Comparison of ENCODE assay signal across 19 mouse cellular contexts in the genomic region with DNA sequence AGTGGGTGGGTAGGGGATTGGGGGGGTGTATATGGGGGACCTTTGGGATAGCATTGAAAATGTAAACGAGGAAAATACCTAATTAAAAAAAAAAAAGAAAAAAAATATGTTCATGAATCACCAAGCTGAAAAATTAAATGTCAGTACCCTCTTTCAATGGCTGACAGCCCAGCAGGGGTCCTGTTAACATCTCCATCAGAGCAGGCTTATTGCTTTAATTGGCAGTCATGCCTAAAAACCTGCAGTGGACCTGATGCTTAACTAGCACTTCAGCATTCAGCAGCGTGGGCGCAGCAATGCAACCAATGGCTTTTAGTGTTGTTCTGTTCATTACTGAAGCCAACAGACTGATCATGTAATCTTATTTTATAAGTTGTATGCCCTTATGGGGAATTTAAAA.
A peak's percentile ranks its signal among the peaks of the same experiment; 100 is the strongest.
DNase-seq lines count a peak whose midpoint lies in the region; ATAC-seq and TF ChIP-seq lines count a peak whose summit lies in the region.
"Had no signal": no experiment of that assay in that cellular context is flagged by ENCODE, and none has a peak within 500 bp of the region (broad histone marks: within the 10 kb centered on the region; RNA-seq: fewer than 3 reads in every experiment).

No protein-coding gene starts in this region.

- no peak overlapping the region for H3K27ac ChIP-seq in forebrain, embryonic 11.5 days (ENCODE audit: low read depth, low read length)
- no peak overlapping the region for H3K27ac ChIP-seq in forebrain, postnatal 0 days (ENCODE audit: low read depth, low read length)
- no peak overlapping the region for H3K27ac ChIP-seq in embryonic facial prominence, embryonic 10.5 days (replicated peaks)
- H3K27ac ChIP-seq: embryonic facial prominence, embryonic 12.5 days; heart, embryonic 13.5 days; limb, embryonic 13.5 days; liver, embryonic 14.5 days; neural tube, embryonic 12.5 days had no signal

- no peak overlapping the region for H3K4me2 ChIP-seq in forebrain, embryonic 11.5 days (ENCODE audit: low read depth, low read length, severe bottlenecking)
- no peak overlapping the region for H3K4me2 ChIP-seq in forebrain, postnatal 0 days (ENCODE audit: low read depth)
- H3K4me2 ChIP-seq: embryonic facial prominence, embryonic 12.5 days; heart, embryonic 13.5 days; limb, embryonic 13.5 days; neural tube, embryonic 12.5 days had no signal

- H3K36me3 ChIP-seq in forebrain, embryonic 11.5 days (ENCODE audit: control insufficient read depth, insufficient read depth, low read length) = no peaks in the 10 kb centered on the region
- H3K36me3 ChIP-seq in forebrain, postnatal 0 days (ENCODE audit: insufficient read depth) = no peaks in the 10 kb centered on the region
- peaks cover 8% of the 10 kb centered on the region for H3K36me3 ChIP-seq in embryonic facial prominence, embryonic 10.5 days (replicated peaks)
- H3K36me3 ChIP-seq: neural tube, embryonic 12.5 days had no signal

- no peaks in the 10 kb centered on the region for H3K27me3 ChIP-seq in forebrain, embryonic 11.5 days (ENCODE audit: control insufficient read depth, insufficient read depth, low read length)
- no peaks in the 10 kb centered on the region for H3K27me3 ChIP-seq in forebrain, postnatal 0 days (ENCODE audit: insufficient read depth, low read length)
- H3K27me3 ChIP-seq in embryonic facial prominence, embryonic 10.5 days (replicated peaks; ENCODE audit: low read depth, poor library complexity, severe bottlenecking) = no peaks in the 10 kb centered on the region
- H3K27me3 ChIP-seq: embryonic facial prominence, embryonic 12.5 days; heart, embryonic 13.5 days; limb, embryonic 13.5 days; neural tube, embryonic 12.5 days had no signal

- no peaks in the 10 kb centered on the region for H3K9me3 ChIP-seq in forebrain, embryonic 11.5 days (ENCODE audit: control insufficient read depth, low read length)
- no peaks in the 10 kb centered on the region for H3K9me3 ChIP-seq in forebrain, postnatal 0 days (ENCODE audit: low read length)
- H3K9me3 ChIP-seq in embryonic facial prominence, embryonic 10.5 days = no peaks in the 10 kb centered on the region
- H3K9me3 ChIP-seq: embryonic facial prominence, embryonic 12.5 days; heart, embryonic 13.5 days; limb, embryonic 13.5 days; neural tube, embryonic 12.5 days had no signal

- WGBS in forebrain, embryonic 11.5 days = 27% methylated on average over 3 of the region's 3 CpGs
- WGBS in forebrain, postnatal 0 days = 23% methylated on average over 3 of the region's 3 CpGs
- 79% methylated on average over 3 of the region's 3 CpGs for WGBS in embryonic facial prominence, embryonic 10.5 days

- TF ChIP-seq CTCF in forebrain, postnatal 0 days (IDR thresholded peaks at IDR 0.05; ENCODE audit: low read depth) = no peak

- H3K9ac ChIP-seq in forebrain, embryonic 11.5 days (ENCODE audit: low read length) = no peak overlapping the region
- no peak overlapping the region for H3K9ac ChIP-seq in forebrain, postnatal 0 days
- H3K9ac ChIP-seq: embryonic facial prominence, embryonic 12.5 days; heart, embryonic 13.5 days; limb, embryonic 13.5 days; liver, embryonic 14.5 days; neural tube, embryonic 12.5 days had no signal

- no peaks in the 10 kb centered on the region for H3K4me1 ChIP-seq in forebrain, embryonic 11.5 days (replicated peaks; ENCODE audit: control insufficient read depth, insufficient read depth, low read length)
- no peaks in the 10 kb centered on the region for H3K4me1 ChIP-seq in forebrain, postnatal 0 days (ENCODE audit: insufficient read depth)
- H3K4me1 ChIP-seq in embryonic facial prominence, embryonic 10.5 days = no peaks in the 10 kb centered on the region
- H3K4me1 ChIP-seq: embryonic facial prominence, embryonic 12.5 days; heart, embryonic 13.5 days; limb, embryonic 13.5 days; neural tube, embryonic 12.5 days had no signal

- DNase-seq in forebrain, embryonic 11.5 days (ENCODE audit: low spot score) = peak; percentile 71
- DNase-seq in forebrain, postnatal 0 days = no peak
- DNase-seq in brain, adult 2 months (ENCODE audit: low read depth, low spot score) = peak; percentile 45
- peak; percentile 77 to 79 for DNase-seq in cerebellum, postnatal 10 days
- peak; percentile 9 for DNase-seq in embryonic facial prominence, embryonic 10.5 days (ENCODE audit: low spot score)
- no peak for DNase-seq in kidney, postnatal 10 days
- DNase-seq: adrenal gland, postnatal 25 days; heart, postnatal 36 days; kidney, adult 2 months; kidney, postnatal 25 days; layer of hippocampus, adult 9-11 months; right cerebral cortex, postnatal 25 days; thymus, postnatal 25 days had no signal

- ATAC-seq in forebrain, embryonic 11.5 days (replicated peaks; ENCODE audit: low FRiP score) = no peak
- no peak for ATAC-seq in forebrain, postnatal 0 days
- no peak for ATAC-seq in megakaryocyte progenitor cell, adult 5-6 weeks (replicated peaks; ENCODE audit: poor library complexity)

- no peak overlapping the region for H3K4me3 ChIP-seq in forebrain, embryonic 11.5 days (ENCODE audit: low read depth, low read length)
- H3K4me3 ChIP-seq in forebrain, postnatal 0 days (ENCODE audit: low read depth, low read length) = no peak overlapping the region
- H3K4me3 ChIP-seq in embryonic facial prominence, embryonic 10.5 days = no peak overlapping the region
- H3K4me3 ChIP-seq: embryonic facial prominence, embryonic 12.5 days; heart, embryonic 13.5 days; limb, embryonic 13.5 days; neural tube, embryonic 12.5 days had no signal

Comparison
In these comparisons a context has a peak if more than half of its experiments do, and no peak if none do; other contexts are left out.
1. DNase-seq: peak in forebrain, embryonic 11.5 days (single experiment), brain, adult 2 months (single experiment), cerebellum, postnatal 10 days (2 of 2) and embryonic facial prominence, embryonic 10.5 days (single experiment); none in forebrain, postnatal 0 days (single experiment) and kidney, postnatal 10 days (single experiment).